Mouse (Mus musculus) lung, embryonic 14.5 days (tissue): ENCODE measurements around the gene Rbm28. TPM values are rescaled to one million over a fixed set of nuclear protein-coding genes. Genes with fewer than 3 reads are reported as not detected.

Experiments used
- ATAC-seq: fragments of 200-750 bp; cut with Nextera tagmentation; 2 replicates; pipeline ENCODE4 v1.8.0; 2017; ENCODE audit warnings: mild to moderate bottlenecking, moderate TSS enrichment, moderate library complexity; ENCODE audit not compliant: insufficient read depth
- DNase-seq: peaks from one replicate; pipeline ENCODE4 v3.0.0-alpha.2; 2015
- H3K27ac ChIP-seq: fragments of 300-500 bp; sonication (generic); 2 replicates; pipeline ENCODE4 v1.5.1; 2014; ENCODE audit warnings: low read depth, mild to moderate bottlenecking, moderate library complexity
- H3K27me3 ChIP-seq: fragments of 300-500 bp; sonication (generic); 2 replicates; pipeline ENCODE4 v1.6.1; 2014; ENCODE audit warnings: low read length, control low read depth; ENCODE audit not compliant: insufficient read depth
- H3K36me3 ChIP-seq: fragments of 300-500 bp; sonication (generic); 2 replicates; pipeline ENCODE4 v1.6.1; 2014; ENCODE audit warnings: control low read depth; ENCODE audit not compliant: insufficient read depth
- H3K4me1 ChIP-seq: fragments of 300-500 bp; sonication (generic); 2 replicates; pipeline ENCODE4 v1.6.1; 2014; ENCODE audit warnings: antibody characterized with exemption, control low read depth; ENCODE audit not compliant: insufficient read depth
- H3K4me2 ChIP-seq: fragments of 300-500 bp; sonication (generic); 2 replicates; pipeline ENCODE4 v1.6.1; 2014; ENCODE audit warnings: mild to moderate bottlenecking
- H3K4me3 ChIP-seq: fragments of 300-500 bp; sonication (generic); 2 replicates; pipeline ENCODE4 v1.5.1; 2014; ENCODE audit warnings: low read depth, low read length
- H3K9ac ChIP-seq: fragments of 300-500 bp; sonication (generic); 2 replicates; pipeline ENCODE4 v1.6.1; 2014
- H3K9me3 ChIP-seq: fragments of 300-500 bp; sonication (generic); 2 replicates; pipeline ENCODE4 v1.6.1; 2016; ENCODE audit warnings: low read depth, low read length, control low read depth
- CTCF ChIP-seq: IDR thresholded peaks from 2 replicates; pipeline ENCODE4 v1.5.1; 2016; ENCODE audit warnings: antibody characterized with exemption, low read depth
- WGBS: fragments of 180-500 bp; shearing (Covaris S2); extraction: QIAGEN DNeasy Blood & Tissue Kit; methylation state at CpG from one replicate; pipeline ENCODE4 v1.1.7; 2014; 5-methylcytosine and 5-hydroxymethylcytosine counted together
- polyA plus RNA-seq: library from polyadenylated mRNA; unstranded; fragments of >200 nt; fragmentation: Nextera tagmentation; extraction: Ambion mirVana; gene quantifications from 2 replicates; pipeline ENCODE4 v1.2.1, GENCODE M21; 2014

Rbm28 gene
- polyA plus RNA-seq, 1 experiment from 2014 or later: 55.1 TPM

DNA sequence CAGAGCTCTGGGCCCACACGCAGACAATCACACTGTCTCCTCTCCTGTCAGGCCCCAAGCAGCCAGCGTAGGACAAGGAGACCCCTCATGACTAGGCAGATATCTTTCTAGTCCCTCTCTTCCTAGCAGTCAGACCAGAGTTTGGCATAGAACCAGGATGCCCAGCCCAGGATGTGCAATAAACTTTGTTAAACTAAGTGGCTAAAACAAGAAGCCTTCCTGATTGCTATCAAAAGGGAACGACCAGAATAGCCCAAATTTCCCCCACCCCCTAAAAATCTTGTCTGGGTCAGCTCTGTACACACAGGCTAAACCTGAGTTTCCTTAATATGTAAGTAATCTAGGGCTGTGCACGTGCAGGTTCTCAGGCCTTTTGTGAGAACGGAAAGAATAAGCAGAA lies 43.4 kb upstream of the Rbm28 start:
- no peaks in the 10 kb centered on the region for H3K27me3 ChIP-seq
- H3K4me1 ChIP-seq: peaks cover 5% of the 10 kb centered on the region
- H3K9me3 ChIP-seq: no peaks in the 10 kb centered on the region
- DNase-seq (no peak), ATAC-seq (no peak)
- no peak overlapping the region for H3K4me2 ChIP-seq
- WGBS: 79% methylated on average over 5 of the region's 5 CpGs
- peaks cover 29% of the 10 kb centered on the region; the same call in 1 of the 2 replicates for H3K36me3 ChIP-seq
- H3K27ac ChIP-seq: no peak overlapping the region
- TF ChIP-seq CTCF: no peak
- no peak overlapping the region for H3K4me3 ChIP-seq
- no peak overlapping the region for H3K9ac ChIP-seq

DNA sequence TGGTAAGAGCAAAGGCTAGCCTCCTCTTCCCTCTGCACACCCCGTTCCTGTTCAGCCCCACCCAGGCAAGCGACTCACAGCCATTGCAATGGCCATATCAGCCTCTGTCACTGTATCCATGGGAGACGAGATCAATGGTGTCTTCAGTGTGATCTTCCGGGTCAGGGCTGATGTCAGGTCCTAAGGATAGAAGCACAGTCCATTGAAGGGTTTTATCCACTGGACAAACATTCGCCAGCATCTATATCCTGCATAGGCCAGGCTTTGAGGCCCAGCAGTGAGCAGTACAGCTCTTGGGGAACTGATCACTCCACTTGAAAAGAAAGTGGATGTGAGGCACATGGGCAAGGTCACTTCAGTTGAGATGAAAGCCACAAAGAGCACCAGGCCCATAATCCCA lies 42.2 kb upstream of the Rbm28 start:
- ATAC-seq: no peak
- Histone ChIP-seq H3K27ac (no peak overlapping the region), H3K36me3 (peaks cover 30% of the 10 kb centered on the region; the same call in 1 of the 2 replicates), H3K4me3 (no peak overlapping the region), H3K9me3 (no peaks in the 10 kb centered on the region), H3K27me3 (no peaks in the 10 kb centered on the region), H3K4me1 (peaks cover 5% of the 10 kb centered on the region), H3K4me2 (no peak overlapping the region), H3K9ac (no peak overlapping the region)
- TF ChIP-seq CTCF: no peak
- 87% methylated on average over 5 of the region's 5 CpGs for WGBS
- no peak for DNase-seq

DNA sequence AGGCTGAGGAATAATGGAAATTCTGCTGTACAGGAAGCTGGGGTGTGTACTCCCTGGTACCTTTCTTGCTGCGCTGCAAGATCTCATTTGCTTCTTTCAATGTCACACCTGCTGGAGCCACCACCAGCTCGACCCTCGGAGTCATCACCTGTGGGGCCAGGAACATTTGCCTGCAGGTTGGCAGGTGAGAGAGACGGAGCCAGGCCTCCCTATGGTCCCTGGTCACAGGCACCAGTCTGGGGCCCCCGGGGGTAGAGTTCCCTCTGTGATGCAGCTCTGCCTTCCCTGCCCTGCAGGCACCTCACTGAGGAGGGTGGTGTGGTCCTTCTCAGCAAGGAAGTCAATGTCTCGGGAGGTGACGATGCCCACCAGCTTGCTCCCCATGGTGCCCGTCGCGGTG lies 41.2 kb upstream of the Rbm28 start:
- Histone ChIP-seq H3K36me3 (peaks cover 30% of the 10 kb centered on the region; the same call in 1 of the 2 replicates), H3K27ac (no peak overlapping the region), H3K27me3 (no peaks in the 10 kb centered on the region), H3K4me3 (no peak overlapping the region), H3K4me1 (peaks cover 1% of the 10 kb centered on the region), H3K9ac (no peak overlapping the region), H3K9me3 (no peaks in the 10 kb centered on the region), H3K4me2 (no peak overlapping the region)
- 94% methylated on average over 10 of the region's 10 CpGs for WGBS
- no peak for TF ChIP-seq CTCF
- no peak for DNase-seq
- no peak for ATAC-seq

DNA sequence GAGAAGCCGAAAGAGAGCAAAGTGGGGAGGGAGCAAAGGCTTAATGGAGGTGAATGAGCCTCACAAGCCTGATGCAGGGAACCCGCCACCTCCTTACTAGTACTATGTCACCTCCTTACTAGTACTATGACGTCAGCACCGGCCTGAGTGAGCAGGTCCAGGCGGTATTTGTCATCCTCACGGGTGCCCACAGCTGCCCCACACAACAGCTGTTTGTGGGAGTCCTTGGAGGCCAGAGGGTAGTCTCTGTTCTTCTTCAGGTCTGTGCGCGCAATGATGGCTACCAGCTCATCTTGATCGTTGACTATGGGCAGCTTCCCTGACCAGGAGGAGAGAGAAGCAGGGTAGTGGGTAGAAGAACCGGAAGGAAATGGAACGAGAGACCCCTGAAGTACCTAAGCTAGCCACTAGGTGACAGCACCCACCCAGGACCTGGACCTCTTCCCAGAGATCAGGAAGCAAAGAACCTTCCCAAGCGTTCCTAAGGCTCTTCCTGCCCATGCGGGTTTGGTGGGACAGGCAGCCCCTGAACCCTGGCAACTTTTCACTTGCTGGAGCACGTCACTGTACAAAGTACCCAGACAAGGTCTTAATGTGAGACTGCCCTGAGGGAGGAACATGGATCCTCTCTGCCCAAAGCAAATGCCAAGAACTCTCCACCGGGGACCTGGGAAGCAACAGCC lies 40.3 kb upstream of the Rbm28 start:
- DNase-seq (peak; percentile 83), ATAC-seq (peak; percentile 29; the same call in 1 of the 2 replicates)
- peak; percentile 97 for TF ChIP-seq CTCF
- H3K9me3 ChIP-seq: no peaks in the 10 kb centered on the region
- WGBS: 56% methylated on average over 15 of the region's 15 CpGs
- no peaks in the 10 kb centered on the region for H3K4me1 ChIP-seq
- peaks cover 30% of the 10 kb centered on the region; the same call in 1 of the 2 replicates for H3K36me3 ChIP-seq
- H3K27ac ChIP-seq: no peak overlapping the region
- H3K9ac ChIP-seq: no peak overlapping the region
- no peak overlapping the region for H3K4me2 ChIP-seq
- no peaks in the 10 kb centered on the region for H3K27me3 ChIP-seq
- H3K4me3 ChIP-seq: no peak overlapping the region

DNA sequence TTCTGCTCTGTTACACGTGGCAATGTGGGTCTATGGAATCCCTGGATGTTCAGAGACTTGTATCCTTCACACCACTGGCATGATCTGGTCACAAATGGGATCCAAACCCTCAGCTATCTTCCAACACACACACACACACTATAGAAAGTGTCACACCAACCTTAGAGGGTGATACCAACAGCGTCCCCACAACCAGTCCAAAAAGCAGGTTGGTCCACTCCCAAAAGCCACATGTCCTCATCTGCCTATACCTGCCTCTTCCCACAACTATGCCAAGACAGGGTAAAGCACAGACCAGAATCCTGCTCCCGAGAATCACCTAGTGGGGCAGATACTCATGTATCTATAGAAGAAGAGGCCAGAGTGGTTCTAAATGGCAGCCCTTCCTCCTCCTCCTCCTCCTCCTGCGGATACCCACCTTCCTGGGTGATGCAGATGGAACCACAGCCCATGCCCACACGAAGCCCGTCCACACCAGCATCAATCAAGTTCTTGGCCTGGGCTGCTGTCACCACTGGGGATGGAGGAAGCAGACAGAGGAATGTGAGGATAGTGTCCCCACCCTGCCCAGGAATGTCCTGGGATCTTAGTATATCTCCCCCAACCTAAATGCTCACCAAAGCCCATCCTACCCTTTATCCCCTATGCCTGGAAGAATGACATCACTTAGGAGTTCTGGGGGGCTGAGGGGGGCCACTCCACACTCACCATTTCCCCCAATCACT lies 39.2 kb upstream of the Rbm28 start:
- Histone ChIP-seq H3K4me3 (no peak overlapping the region), H3K4me1 (no peaks in the 10 kb centered on the region), H3K9ac (no peak overlapping the region), H3K36me3 (peaks cover 30% of the 10 kb centered on the region; the same call in 1 of the 2 replicates), H3K4me2 (no peak overlapping the region), H3K27me3 (no peaks in the 10 kb centered on the region), H3K27ac (no peak overlapping the region), H3K9me3 (no peaks in the 10 kb centered on the region)
- ATAC-seq (no peak), DNase-seq (no peak)
- WGBS: 85% methylated on average over 6 of the region's 6 CpGs
- no peak for TF ChIP-seq CTCF

DNA sequence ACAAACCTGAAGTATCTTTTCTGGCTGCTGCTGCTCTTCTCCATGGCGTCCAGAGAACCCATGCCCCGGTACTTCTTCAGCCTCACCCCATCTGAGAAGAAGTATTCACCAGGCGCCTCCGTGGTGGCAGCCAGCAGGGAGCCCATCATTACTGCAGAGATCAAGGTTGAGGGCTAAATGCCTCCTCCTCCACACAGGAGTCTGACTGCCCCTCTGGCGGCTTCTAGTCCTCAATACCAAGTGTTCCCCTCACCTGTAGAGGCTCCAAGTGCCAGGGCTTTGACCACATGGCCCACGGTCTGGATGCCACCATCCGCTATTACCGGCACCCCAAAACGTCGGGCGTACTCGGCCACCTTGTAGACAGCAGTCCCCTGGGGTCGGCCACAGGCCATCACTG lies 38.3 kb upstream of the Rbm28 start:
- H3K4me2 ChIP-seq: no peak overlapping the region

DNA sequence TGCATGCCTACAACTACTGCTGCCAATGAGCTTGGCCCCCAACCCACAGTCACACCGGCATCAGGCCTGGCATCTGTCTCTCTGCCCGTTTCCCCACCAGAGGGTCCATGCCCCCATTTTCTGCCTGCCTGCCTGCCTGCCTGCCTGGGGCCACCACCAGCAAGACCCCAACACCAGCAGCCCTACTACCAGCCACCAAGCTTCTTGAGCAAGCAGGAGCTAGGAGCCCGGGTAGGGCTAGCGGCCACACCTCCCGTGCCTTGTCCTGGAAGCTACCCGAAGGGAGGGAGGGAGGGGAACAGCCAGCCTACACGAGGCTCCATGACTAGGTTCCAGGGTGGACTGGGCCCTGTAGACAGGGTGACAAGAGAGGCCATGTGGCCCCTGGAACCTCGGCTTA lies 37.2 kb upstream of the Rbm28 start:
- TF ChIP-seq CTCF: no peak
- DNase-seq (no peak), ATAC-seq (no peak)
- Histone ChIP-seq H3K27me3 (no peaks in the 10 kb centered on the region; the same call in 1 of the 2 replicates), H3K36me3 (peaks cover 30% of the 10 kb centered on the region; the same call in 1 of the 2 replicates), H3K9me3 (no peaks in the 10 kb centered on the region), H3K4me3 (no peak overlapping the region), H3K4me1 (no peaks in the 10 kb centered on the region), H3K4me2 (no peak overlapping the region), H3K27ac (no peak overlapping the region), H3K9ac (no peak overlapping the region)
- WGBS: 74% methylated on average over 8 of the region's 8 CpGs

More for the DNA sequence above, 38.3 kb upstream of the Rbm28 start:
- Histone ChIP-seq H3K9me3 (no peaks in the 10 kb centered on the region), H3K36me3 (peaks cover 30% of the 10 kb centered on the region; the same call in 1 of the 2 replicates), H3K27ac (no peak overlapping the region), H3K4me3 (no peak overlapping the region), H3K4me1 (no peaks in the 10 kb centered on the region), H3K9ac (no peak overlapping the region), H3K27me3 (no peaks in the 10 kb centered on the region)
- WGBS: 88% methylated on average over 13 of the region's 13 CpGs
- ATAC-seq (no peak), DNase-seq (no peak)
- no peak for TF ChIP-seq CTCF
